ENCODE assay signal across 24 mouse cellular contexts in genomic region chr4:98404412-98404811, GRCm38 (mm10). TPM values are rescaled to one million over a fixed set of nuclear protein-coding genes. Genes with fewer than 3 reads are reported as not detected.
DNase-seq lines count a peak whose midpoint lies in the region; ATAC-seq and TF ChIP-seq lines count a peak whose summit lies in the region.
"Had no signal": no experiment of that assay in that cellular context is flagged by ENCODE, and none has a peak within 500 bp of the region (broad histone marks: within the 10 kb centered on the region; RNA-seq: fewer than 3 reads in every experiment).

No protein-coding gene starts in this region.

- TF ChIP-seq CTCF in kidney, adult 2 months (conservative IDR thresholded peaks at IDR 0.05; ENCODE audit: insufficient read depth, insufficient read length, low read depth, low read length) = no peak

- 59% methylated on average over 6 of the region's 6 CpGs for WGBS in kidney, adult 2 months
- WGBS in kidney, embryonic 14.5 days = 72% methylated on average over 6 of the region's 6 CpGs

- no peak overlapping the region for H3K4me3 ChIP-seq in kidney, adult 2 months (ENCODE audit: insufficient read depth, low read depth, low read length)
- H3K4me3 ChIP-seq in kidney, embryonic 14.5 days (ENCODE audit: low read length) = no peak overlapping the region
- H3K4me3 ChIP-seq: embryonic facial prominence, embryonic 15.5 days; erythroblast, embryonic 14.5 days; forebrain, embryonic 10.5 days; gastrocnemius, adult 2 months; heart, embryonic 13.5 days; hindbrain, embryonic 12.5 days had no signal

- H3K4me2 ChIP-seq in kidney, embryonic 14.5 days (replicated peaks; ENCODE audit: low read depth, low read length) = no peak overlapping the region
- H3K4me2 ChIP-seq: embryonic facial prominence, embryonic 15.5 days; heart, embryonic 13.5 days; hindbrain, embryonic 12.5 days had no signal

- peaks cover 2% of the 10 kb centered on the region; the same call in 1 of the 2 replicates for H3K36me3 ChIP-seq in kidney, adult 2 months (ENCODE audit: control insufficient read depth, insufficient read depth, low read length)
- H3K36me3 ChIP-seq in kidney, embryonic 14.5 days (ENCODE audit: control insufficient read depth, insufficient read depth, low read length) = peaks cover 1% of the 10 kb centered on the region; the same call in 1 of the 2 replicates
- H3K36me3 ChIP-seq: embryonic facial prominence, embryonic 15.5 days; forebrain, embryonic 10.5 days; hindbrain, embryonic 12.5 days had no signal

- DNase-seq in kidney, adult 2 months = peak; percentile 63
- no peak for DNase-seq in kidney, postnatal 10 days
- peak; percentile 12 for DNase-seq in kidney, postnatal 14 days
- DNase-seq in lung, postnatal 36 days = no peak
- DNase-seq in embryo, embryonic 10 days (ENCODE audit: low spot score) = no peak
- DNase-seq: adrenal gland, adult 2 months; adrenal gland, postnatal 25 days; cerebellum, adult 2 months; cerebellum, postnatal 10 days; embryo, embryonic 11 days; gastrocnemius, adult 2 months; gastrocnemius, postnatal 36 days; heart, adult 11 months; heart, postnatal 4 days had no signal

- TF ChIP-seq POLR2A in kidney, adult 2 months (IDR thresholded peaks at IDR 0.05; ENCODE audit: low read depth, low read length) = no peak

- H3K9ac ChIP-seq in kidney, embryonic 14.5 days (ENCODE audit: low read depth, low read length) = no peak overlapping the region
- H3K9ac ChIP-seq: embryonic facial prominence, embryonic 15.5 days; heart, embryonic 13.5 days; hindbrain, embryonic 12.5 days had no signal

- no peak overlapping the region for H3K27ac ChIP-seq in kidney, adult 2 months (ENCODE audit: insufficient read depth, low read depth, low read length)
- H3K27ac ChIP-seq in kidney, embryonic 14.5 days (ENCODE audit: low read depth, low read length) = no peak overlapping the region
- H3K27ac ChIP-seq: embryonic facial prominence, embryonic 15.5 days; forebrain, embryonic 10.5 days; gastrocnemius, adult 2 months; heart, embryonic 13.5 days; hindbrain, embryonic 12.5 days had no signal

- H3K9me3 ChIP-seq in kidney, embryonic 14.5 days (ENCODE audit: control insufficient read depth, low read length) = no peaks in the 10 kb centered on the region
- H3K9me3 ChIP-seq: embryonic facial prominence, embryonic 15.5 days; forebrain, embryonic 10.5 days; heart, embryonic 13.5 days; hindbrain, embryonic 12.5 days had no signal

- peak; percentile 62; the same call in 1 of the 2 replicates for ATAC-seq in kidney, embryonic 14.5 days (ENCODE audit: low FRiP score, low TSS enrichment)
- ATAC-seq: activated CD4-positive, CD25-positive, alpha-beta regulatory T cell, adult 4 months; forebrain, embryonic 14.5 days; Patski had no signal

- peaks cover 21% of the 10 kb centered on the region for H3K4me1 ChIP-seq in kidney, adult 2 months (ENCODE audit: control insufficient read depth, insufficient read depth, low read length)
- peaks cover 19% of the 10 kb centered on the region for H3K4me1 ChIP-seq in kidney, embryonic 14.5 days (ENCODE audit: control insufficient read depth, insufficient read depth, low read length)
- H3K4me1 ChIP-seq: hindbrain, embryonic 12.5 days had no signal

- H3K27me3 ChIP-seq in kidney, adult 2 months (replicated peaks; ENCODE audit: control insufficient read depth, insufficient read depth, low read length) = no peaks in the 10 kb centered on the region
- no peaks in the 10 kb centered on the region for H3K27me3 ChIP-seq in kidney, embryonic 14.5 days (ENCODE audit: control insufficient read depth, insufficient read depth, low read length)
- H3K27me3 ChIP-seq: CH12.LX; embryonic facial prominence, embryonic 15.5 days; heart, embryonic 13.5 days; hindbrain, embryonic 12.5 days; Patski had no signal

RNA-seq across cellular contexts. Expression of gene Patj, which starts 8.8 kb away (rescaled TPM):
- polyA plus RNA-seq in kidney, adult 2 months (2012; rRNA removed) = 24.4 and 25.3 TPM in 2 replicates
- polyA plus RNA-seq in kidney, embryonic 14.5 days (2014; fragmentation: Nextera tagmentation; extraction: Ambion mirVana) = 11.3 and 33.2 TPM in 2 replicates
- polyA plus RNA-seq: erythroblast, embryonic 14.5 days had no signal

RNA-seq across cellular contexts. Expression of gene Tm2d1, which starts 21.3 kb away (rescaled TPM):
- polyA plus RNA-seq in kidney, adult 2 months (2012; rRNA removed) = 24.3 and 29.7 TPM in 2 replicates
- polyA plus RNA-seq in kidney, embryonic 14.5 days (2014; fragmentation: Nextera tagmentation; extraction: Ambion mirVana) = 96.2 and 111 TPM in 2 replicates

Comparison
In these comparisons a context has a peak if more than half of its experiments do, and no peak if none do; other contexts are left out.
1. DNase-seq: peak in kidney, adult 2 months (single experiment) and kidney, postnatal 14 days (single experiment); none in kidney, postnatal 10 days (single experiment), lung, postnatal 36 days (single experiment) and embryo, embryonic 10 days (single experiment).